Mouse (Mus musculus) frontal cortex, postnatal 25 days (tissue): ENCODE results near the gene Oog3.

Experiments
- DNase-seq, 2 experiments: peaks; one replicate each; pipeline ENCODE4 v3.0.0; 2022; ENCODE audit warnings: low spot score in 2 of 2

Gene Oog3

GRCm38 (mm10) chr4:144162563-144162962, at the start of gene Oog3:
TSS of gene Oog3 (minus strand) at chr4:144162663.
- no peak for DNase-seq

GRCm38 (mm10) chr4:144190419-144190818, 28.0 kb upstream of the Oog3 start, which contains the start of gene Oog2:
TSS of gene Oog2 (plus strand) at chr4:144190719.
- DNase-seq, result no peak
